Mouse (Mus musculus) thymus, postnatal 25 days (tissue): ENCODE results near the gene Nol9.

ENCODE experiments used
- DNase-seq: peaks from one replicate; pipeline ENCODE4 v3.0.0; 2022

The Nol9 gene

GRCm38 (mm10) chr4:152095937-152096910 is 57.1 kb downstream of the Nol9 start:
- peak; percentile 73 for DNase-seq

GRCm38 (mm10) chr4:152096927-152097326 is 57.8 kb downstream of the Nol9 start:
- no peak for DNase-seq

GRCm38 (mm10) chr4:152097911-152098799 is 59.0 kb downstream of the Nol9 start:
- no peak for DNase-seq

- DNase-seq: no peak
Observed at GRCm38 (mm10) chr4:152100541-152100940, 61.4 kb downstream of the Nol9 start.

- DNase-seq: no peak
Observed at GRCm38 (mm10) chr4:152101081-152101653, 62.0 kb downstream of the Nol9 start.

GRCm38 (mm10) chr4:152101921-152102320 is 62.8 kb downstream of the Nol9 start:
- no peak for DNase-seq

- DNase-seq: peak; percentile 83
Observed at GRCm38 (mm10) chr4:152103025-152103424, 63.9 kb downstream of the Nol9 start.

GRCm38 (mm10) chr4:152106746-152107145 is 67.6 kb downstream of the Nol9 start:
- no peak for DNase-seq

- no peak for DNase-seq
Observed at GRCm38 (mm10) chr4:152107493-152107892, 68.4 kb downstream of the Nol9 start.

- no peak for DNase-seq
Observed at GRCm38 (mm10) chr4:152107971-152108509, 68.9 kb downstream of the Nol9 start.

GRCm38 (mm10) chr4:152108673-152109072 is 69.6 kb downstream of the Nol9 start:
- DNase-seq: no peak

- no peak for DNase-seq
Observed at GRCm38 (mm10) chr4:152109509-152109908, 70.4 kb downstream of the Nol9 start.

- DNase-seq: no peak
Observed at GRCm38 (mm10) chr4:152110689-152111088, 71.6 kb downstream of the Nol9 start.
